Mouse (Mus musculus): ENCODE measurements around the gene Smpd4.
"Not testable (repeated sequence)": the region's sequence is repeated elsewhere in the genome, so short reads cannot be mapped to it uniquely, and the experiment has no call there.

Smpd4 gene

GRCm38 (mm10) chr16:17619198-17620105 lies at the start of gene Smpd4:
Gene Smpd4 (plus strand): TSS chr16:17619354.
- peak; percentile 81 to 97 for DNase-seq (ENCODE audit: low spot score in 2 of 2)

DNA sequence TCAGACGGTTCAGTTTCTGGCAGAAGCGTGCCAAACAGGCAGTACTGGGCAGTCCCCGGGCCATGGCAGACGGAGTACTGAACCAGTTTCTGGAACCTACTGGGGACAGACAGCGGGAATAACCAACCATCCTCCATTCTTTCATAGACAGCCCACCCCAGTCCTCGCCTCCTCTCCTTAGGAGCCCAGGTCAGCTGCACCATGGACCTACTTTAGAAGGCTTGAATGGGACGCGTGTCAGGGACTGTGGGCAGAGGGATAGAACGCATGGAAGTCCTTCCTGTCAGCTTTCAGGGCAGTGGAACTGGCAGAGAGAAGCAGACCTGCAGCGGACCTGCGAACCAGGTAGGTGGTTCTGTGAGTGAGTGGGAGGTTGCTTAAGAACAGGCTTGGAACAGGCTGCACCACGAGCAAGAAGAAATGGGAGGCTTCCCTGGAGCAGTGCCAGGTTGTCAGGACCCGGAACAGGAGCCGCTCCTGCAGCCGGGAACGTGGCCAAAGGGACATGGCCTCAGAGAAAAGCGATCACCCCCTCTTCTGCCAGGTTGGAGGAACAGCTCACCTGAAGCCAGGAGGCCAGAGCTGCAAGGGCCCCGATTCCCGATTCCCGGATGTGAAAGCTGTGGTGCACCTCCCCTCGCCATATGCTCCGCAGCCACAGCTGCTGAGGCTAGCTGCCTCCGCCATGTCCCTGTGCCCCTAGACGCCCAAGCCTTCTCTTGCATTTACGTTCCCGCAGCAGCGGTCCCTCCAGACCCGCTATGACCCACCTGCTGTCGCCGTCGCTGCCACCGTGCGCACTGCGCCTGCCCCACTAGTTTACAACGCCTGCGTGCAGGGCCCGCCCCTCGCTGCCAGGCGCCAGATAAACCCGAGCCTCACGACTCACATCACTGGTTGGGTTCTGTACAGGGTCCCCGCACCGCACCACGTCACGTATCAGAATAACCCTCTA lies 43.0 kb upstream of the Smpd4 start:
- DNase-seq (ENCODE audit: low spot score in 2 of 2) = peak; percentile 59 to 62

DNA sequence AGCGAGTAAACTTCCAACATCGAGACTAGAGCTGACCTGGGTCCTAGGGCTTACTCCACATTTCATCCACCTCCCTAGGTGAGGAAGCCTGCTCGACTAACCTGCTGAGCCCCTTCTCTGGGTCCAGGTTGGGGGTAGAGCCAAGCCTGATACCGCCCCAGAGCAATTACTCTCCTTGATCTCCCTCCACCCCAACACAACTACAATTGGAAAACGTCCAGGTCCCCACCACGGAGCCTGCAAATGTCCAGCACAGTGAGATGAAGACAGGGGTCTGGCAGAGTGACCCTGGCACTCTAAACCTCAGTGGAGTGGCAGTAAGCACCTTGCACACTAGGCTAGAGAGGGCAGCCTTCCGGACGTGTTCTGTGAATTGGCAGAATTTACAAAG lies 42.3 kb upstream of the Smpd4 start:
- no peak for DNase-seq (ENCODE audit: low spot score in 2 of 2)

DNA sequence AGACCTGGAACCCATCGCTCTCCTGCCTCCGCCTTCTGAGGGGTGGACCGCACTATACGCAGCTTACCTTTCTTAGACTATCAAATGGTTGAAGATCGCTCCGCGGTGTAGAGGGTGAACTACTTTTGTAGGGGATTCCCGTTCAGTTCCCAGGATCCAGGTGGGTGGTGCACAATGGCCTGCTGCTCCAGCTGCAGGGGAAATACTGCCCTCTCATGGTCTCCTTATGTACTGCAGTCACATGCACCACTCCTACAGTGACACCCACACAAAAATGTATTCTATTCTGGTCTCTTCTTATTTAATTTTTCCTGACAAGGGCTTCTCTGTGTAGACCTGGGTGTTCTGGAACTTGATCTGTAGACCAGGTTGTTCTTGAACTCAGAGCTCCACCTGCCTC lies 36.1 kb upstream of the Smpd4 start, which contains the start of gene Slc7a4:
Gene Slc7a4 (minus strand): TSS at position 151 of the 400 bp plus-strand sequence.
- no peak for DNase-seq (ENCODE audit: low spot score in 2 of 2)

DNA sequence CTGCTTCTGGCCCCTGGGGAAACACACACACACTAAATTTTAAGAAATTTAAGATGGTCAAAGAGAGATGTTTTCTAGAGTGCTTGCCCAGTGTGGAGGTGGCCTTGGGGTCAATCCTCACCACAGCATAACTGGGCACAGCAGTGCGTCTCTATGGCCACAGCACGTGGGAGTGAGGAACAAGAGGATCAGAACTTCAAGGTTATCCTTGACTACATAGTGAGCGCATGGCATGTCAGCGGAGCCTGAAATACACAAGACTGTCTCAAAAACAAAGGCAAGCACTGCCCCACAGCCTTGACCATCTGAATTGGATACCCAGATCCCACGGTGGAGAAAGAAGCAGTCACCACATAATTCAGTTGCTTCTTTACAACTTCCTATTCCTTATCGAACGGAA lies 34.6 kb upstream of the Smpd4 start:
- no peak for DNase-seq (ENCODE audit: low spot score in 2 of 2)

- DNase-seq (ENCODE audit: low spot score in 2 of 2) = no peak
These were observed 28.4 kb upstream of the Smpd4 start for GRCm38 (mm10) chr16:17590731-17591130.

- DNase-seq (ENCODE audit: low spot score in 2 of 2) = no peak
These were observed 18.1 kb upstream of the Smpd4 start for GRCm38 (mm10) chr16:17600944-17601562.

DNA sequence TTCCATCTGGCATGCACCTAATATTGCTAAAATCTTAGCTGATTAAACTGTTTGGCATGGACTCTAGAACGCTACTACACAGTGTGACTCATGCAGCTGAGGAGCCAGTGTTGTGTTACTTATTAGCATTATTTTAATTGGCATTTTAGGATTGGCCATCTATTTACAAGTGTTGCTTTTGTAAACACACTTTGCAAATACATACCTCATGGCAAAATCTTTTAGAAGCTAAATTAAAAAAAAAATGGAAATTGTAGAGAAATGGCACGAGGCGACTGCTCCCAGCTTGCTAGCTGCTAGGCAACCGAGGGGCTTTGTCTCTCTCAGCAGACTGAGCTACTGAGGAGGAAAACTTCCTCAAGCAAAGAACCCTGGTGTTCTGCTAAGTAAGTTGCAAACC lies 14.2 kb upstream of the Smpd4 start:
- DNase-seq (ENCODE audit: low spot score in 2 of 2) = no peak

GRCm38 (mm10) chr16:17605684-17606083 lies 13.5 kb upstream of the Smpd4 start:
- no peak for DNase-seq (ENCODE audit: low spot score in 2 of 2)

DNA sequence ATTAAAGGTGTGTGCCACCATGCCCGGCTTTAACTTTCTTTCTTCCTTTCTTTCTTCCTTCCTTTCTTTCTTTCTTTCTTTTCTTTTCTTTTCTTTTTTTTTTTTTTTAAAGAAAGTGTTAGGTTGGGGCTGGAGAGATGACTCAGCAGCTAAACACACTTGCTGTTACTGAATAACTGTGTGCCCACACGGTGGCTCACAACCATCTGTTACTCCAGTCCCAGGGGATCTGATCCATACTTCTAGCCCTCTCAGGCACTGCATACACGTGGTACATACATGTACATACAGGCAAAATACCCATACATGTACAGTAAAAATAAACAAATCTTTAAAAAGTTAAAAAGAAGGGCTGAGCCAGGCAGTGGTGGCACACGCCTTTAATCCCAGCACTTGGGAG lies 7.8 kb upstream of the Smpd4 start:
- DNase-seq (ENCODE audit: low spot score in 2 of 2) = no peak

GRCm38 (mm10) chr16:17614740-17615139 lies 4.4 kb upstream of the Smpd4 start:
- not testable (repeated sequence) for DNase-seq (ENCODE audit: low spot score in 2 of 2)

DNA sequence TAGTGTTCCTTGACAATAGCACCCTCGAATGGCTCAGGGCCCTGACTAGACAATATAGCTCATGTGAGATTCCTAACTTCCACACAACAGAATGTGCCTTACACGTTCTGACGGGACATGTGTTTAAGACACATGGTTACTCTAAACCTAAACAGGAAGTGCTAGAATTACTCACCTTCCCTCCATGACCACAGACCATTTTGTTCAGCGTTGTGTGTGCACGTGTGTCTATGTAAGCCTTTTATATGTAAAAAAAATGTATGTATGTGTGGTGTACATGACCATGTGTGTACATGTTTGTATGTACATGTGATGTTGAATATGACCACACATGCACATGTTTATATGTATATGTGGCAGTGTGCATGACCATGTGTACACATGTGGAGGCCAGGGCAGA lies 2.9 kb upstream of the Smpd4 start:
- DNase-seq (ENCODE audit: low spot score in 2 of 2) = no peak

DNA sequence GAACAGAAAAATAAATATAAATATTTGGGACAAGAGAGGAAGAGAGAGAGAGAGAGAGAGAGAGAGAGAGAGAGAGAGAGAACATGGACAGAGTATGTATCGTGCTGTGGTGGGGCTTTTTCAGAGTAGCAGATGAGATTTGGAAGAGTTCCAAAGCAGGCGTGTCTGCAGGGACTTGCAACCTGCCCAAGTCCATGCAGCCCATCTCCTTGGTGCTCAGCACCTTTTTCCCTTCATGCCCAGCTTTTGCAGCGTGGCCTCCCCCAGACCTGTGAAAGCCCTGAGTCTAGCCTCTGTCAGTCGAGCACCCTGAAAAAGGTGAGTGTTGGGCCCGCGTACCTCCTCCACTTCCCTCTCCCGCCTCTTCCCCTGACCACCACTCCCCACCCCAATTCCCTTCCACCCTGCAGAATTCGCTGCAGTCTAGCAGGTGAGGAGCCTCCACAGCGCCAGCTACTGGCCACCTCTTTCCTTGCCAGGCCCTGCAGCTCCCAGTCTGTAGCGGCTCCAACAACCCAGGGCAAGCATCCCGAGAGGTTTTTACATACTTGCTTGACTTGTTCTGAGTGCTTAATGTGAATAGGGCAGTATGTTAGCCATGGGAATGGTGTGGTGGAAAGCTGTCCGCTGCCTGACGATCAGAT lies 1.1 kb upstream of the Smpd4 start:
- DNase-seq (ENCODE audit: low spot score in 2 of 2) = peak in 1 of 2 experiments; percentile 33

DNA sequence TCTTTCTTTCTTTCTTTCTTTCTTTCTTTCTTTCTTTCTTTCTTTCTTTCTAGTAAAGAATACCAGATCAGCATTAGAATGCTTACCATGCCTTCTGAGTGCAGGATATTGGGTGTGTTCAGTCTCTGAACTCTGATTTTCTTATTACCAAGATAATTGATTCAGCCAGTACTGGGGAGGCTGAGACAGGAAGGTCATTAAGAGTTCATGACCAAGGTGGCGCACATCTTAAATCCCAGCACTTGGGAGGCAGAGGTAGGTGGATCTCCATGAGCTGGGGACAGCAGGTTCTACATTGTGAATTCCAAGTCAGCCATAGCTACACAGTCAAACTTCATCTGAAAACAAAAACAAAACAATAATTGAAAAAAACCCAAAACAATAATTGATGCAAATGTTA lies 2.8 kb downstream of the Smpd4 start:
- no peak for DNase-seq (ENCODE audit: low spot score in 2 of 2)

DNA sequence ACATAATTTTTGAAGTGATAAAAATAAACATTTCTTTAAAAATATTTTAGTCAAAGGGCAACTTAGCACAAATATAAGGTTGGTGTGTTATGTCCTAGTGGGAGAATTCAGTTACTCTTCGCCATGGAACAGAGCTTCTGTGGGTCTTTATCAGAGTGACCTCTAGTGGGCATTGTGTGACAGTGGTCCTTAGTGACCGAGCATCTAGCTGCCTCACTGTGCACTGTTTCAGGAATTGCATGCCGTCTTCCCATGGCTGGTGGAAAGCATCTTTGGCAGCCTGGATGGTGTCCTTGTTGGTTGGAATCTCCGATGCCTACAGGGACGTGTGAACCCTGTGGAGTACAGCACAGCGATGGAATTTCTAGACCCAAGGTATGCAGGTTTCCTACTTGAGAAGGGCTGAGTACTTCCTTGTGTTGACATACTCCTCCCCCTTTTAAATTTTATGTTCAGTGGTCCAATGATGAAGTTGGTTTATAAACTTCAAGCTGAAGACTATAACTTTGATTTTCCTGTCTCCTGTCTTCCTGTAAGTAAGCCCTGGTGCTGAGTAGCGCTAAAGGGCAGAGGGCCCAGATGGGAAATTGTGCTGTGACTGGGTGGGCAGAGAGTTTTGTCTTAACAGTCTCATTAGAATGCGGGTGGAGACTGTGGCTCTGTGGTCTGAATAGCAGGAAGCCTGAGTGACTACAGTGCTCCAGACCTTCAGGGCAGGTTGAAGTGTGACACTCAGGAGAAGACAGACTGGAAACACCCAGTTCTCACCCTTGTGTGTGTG lies 6.5 kb downstream of the Smpd4 start:
- no peak for DNase-seq (ENCODE audit: low spot score in 2 of 2)

DNA sequence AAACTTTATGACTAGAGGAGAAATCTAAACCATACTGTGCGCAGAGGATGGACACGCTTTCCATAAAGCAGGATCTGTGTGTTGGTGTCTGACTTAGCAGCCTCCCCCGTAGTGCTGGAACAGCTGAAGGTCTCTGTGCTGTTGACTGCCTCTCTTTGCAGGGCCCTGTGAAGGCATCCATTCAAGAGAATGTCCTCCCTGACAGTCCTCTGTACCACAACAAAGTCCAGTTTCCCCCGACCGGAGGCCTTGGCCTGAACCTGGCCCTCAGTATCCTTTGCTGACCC lies 7.1 kb downstream of the Smpd4 start:
- DNase-seq (ENCODE audit: low spot score in 2 of 2) = no peak

GRCm38 (mm10) chr16:17632580-17632979 lies 13.4 kb downstream of the Smpd4 start:
- no peak for DNase-seq (ENCODE audit: low spot score in 2 of 2)

DNA sequence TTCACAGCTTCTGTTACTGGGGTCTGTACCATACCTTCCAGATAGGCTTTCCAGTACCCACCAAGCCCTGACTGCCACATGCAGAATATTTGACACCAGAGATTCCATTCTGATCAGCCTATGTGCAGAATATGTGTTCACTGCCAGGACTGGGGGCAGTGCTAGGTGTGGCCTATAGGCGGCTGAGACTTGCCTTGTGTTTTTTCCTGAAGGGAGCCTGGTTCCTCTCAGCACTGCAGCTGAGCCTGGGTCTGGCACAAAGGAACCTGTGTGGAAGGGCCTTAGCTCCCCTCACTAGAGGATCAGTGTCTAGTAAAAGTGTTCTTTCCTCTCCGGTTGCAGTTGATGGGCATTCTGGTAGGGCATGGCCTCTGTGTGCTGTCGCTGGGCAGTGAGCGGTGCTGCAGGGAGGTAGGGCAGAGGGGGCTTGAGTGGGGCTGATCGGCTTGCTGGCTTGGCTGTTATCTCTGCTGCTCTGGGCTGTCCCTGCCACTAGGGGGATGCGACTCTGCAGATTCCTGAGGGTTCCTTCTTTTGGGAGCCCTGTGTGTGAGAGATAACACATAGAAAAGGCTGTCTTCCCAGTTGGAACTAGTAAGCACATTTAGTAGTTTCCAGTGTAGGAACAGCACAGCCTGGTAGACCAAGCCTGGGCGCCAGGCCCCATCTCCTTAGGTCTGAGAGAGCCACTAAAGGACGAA lies 14.5 kb downstream of the Smpd4 start:
- DNase-seq (ENCODE audit: low spot score in 2 of 2) = no peak

DNA sequence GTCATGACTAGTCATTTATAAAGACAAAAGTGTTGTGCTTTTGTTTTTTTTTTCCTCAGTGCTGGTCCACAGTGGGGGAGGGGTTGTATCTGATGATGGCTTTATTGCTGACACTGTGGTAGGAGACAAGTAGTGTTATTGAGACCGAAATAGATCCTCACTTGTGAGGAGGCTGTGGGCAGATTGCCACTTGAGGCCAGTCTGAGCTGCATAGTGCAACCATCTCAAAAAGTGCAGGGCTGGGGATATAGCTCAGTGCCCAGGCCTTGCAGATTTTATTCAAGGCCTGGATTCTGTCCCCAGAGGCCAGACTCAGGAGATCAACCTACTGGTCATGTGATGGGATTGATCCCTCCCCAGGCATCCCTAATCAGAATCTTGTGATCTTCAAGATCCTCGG lies 17.8 kb downstream of the Smpd4 start:
- DNase-seq (ENCODE audit: low spot score in 2 of 2) = no peak

DNA sequence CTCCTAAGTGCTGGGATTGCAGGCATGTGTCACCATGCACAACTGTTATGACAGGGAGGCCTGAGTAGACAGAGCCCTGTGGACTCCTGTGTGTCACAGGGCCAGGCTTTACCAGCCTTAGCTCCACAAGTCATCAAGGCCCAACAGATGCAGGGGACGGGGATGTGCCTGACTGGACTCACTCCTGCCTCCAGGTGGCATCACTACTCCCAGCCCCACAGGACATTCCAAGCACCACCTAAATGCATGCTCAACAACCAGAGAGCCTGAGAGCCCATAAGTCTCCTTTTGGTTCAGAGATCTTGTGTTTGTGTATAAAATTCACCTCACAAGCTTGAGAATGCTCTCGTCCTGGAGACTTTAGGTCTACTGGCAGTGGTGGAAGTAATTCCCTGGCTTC lies 18.5 kb downstream of the Smpd4 start:
- DNase-seq (ENCODE audit: low spot score in 2 of 2) = no peak

All from urinary bladder, adult 18-20 months (tissue).